Mouse (Mus musculus) kidney, embryonic 16.5 days (tissue): ENCODE results near the gene Csf1. TPM values are rescaled to one million over a fixed set of nuclear protein-coding genes. Genes with fewer than 3 reads are reported as not detected.

Experiments
- ATAC-seq: fragments of 200-750 bp; cut with Nextera tagmentation; 2 replicates; pipeline ENCODE4 v1.8.0; 2017; ENCODE audit warnings: moderate TSS enrichment; ENCODE audit not compliant: low FRiP score, low TSS enrichment
- H3K27ac ChIP-seq: fragments of 300-500 bp; sonication (generic); 2 replicates; pipeline ENCODE4 v1.5.1; 2014; ENCODE audit warnings: low read length
- H3K27me3 ChIP-seq: fragments of 300-500 bp; sonication (generic); 2 replicates; pipeline ENCODE4 v1.6.1; 2014; ENCODE audit warnings: low read length, control low read depth, mixed read lengths; ENCODE audit not compliant: insufficient read depth
- H3K36me3 ChIP-seq: fragments of 300-500 bp; sonication (generic); 2 replicates; pipeline ENCODE4 v1.6.1; 2014; ENCODE audit warnings: low read length, control low read depth, mixed read lengths; ENCODE audit not compliant: insufficient read depth
- H3K4me1 ChIP-seq: fragments of 300-500 bp; sonication (generic); 2 replicates; pipeline ENCODE4 v1.6.1; 2014; ENCODE audit warnings: low read length, control low read depth, mixed read lengths; ENCODE audit not compliant: insufficient read depth
- H3K4me2 ChIP-seq: fragments of 300-500 bp; sonication (generic); replicated peaks from 2 replicates; pipeline ENCODE4 v1.6.1; 2014; ENCODE audit warnings: low read depth, low read length
- H3K4me3 ChIP-seq: fragments of 300-500 bp; sonication (generic); 2 replicates; pipeline ENCODE4 v1.5.1; 2014; ENCODE audit warnings: mild to moderate bottlenecking, low read length
- H3K9ac ChIP-seq: fragments of 300-500 bp; sonication (generic); replicated peaks from 2 replicates; pipeline ENCODE4 v1.6.1; 2014; ENCODE audit warnings: low read length
- H3K9me3 ChIP-seq: fragments of 300-500 bp; sonication (generic); 2 replicates; pipeline ENCODE4 v1.6.1; 2016; ENCODE audit warnings: low read length, control low read depth
- WGBS: fragments of 180-500 bp; shearing (Covaris S2); extraction: QIAGEN DNeasy Blood & Tissue Kit; methylation state at CpG from one replicate; pipeline ENCODE4 v1.1.7; 2014; 5-methylcytosine and 5-hydroxymethylcytosine counted together
- polyA plus RNA-seq: library from polyadenylated mRNA; unstranded; fragments of >200 nt; fragmentation: Nextera tagmentation; extraction: Ambion mirVana; gene quantifications from 2 replicates; pipeline ENCODE4 v1.2.1, GENCODE M21; 2015

Csf1 gene
- polyA plus RNA-seq, 1 experiment from 2014 or later, result 9.0 TPM

DNA sequence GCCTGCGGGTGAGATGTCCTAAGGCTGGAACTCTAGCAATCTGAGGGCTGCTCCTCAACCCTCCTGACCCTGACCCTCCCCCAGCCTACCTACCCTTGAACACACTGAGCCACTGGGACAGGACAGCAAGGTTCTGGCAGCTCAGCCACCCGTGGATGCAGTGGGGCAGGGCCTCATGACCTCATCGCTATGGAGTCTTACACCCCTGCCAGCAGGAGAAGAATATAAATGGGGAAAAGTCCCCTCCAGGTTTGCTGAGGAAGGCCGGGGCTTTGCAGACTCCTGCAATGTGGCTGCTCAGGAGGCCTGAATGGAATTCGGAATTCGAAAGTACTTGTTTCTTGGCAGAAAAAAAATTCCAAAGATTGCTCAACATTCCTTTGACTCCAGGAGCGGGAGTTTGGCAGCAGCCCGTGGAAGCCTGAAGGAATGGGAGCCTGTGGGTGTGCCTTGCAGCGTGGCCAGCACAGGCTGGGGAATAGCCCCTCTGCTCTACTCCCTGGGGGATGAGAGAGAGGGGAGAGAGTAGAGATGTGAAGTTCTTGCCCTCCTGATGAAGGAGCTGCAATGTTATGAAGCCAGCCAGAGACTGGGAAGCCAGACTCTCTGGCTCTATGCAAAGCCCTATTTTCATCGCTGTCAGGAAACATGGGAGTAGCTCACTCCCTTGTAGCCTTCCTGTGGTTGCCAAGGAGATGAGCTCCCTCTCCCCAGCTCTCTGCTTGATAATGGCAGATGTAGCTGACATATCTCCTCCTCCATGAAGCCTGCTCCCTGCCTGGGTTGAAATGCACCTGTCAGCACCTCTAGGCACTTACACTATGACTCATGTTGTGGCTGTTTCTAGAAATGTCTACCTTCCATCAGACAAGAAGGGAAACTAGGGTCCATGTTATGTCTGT, 33.3 kb upstream of the Csf1 start:
- H3K36me3 ChIP-seq, result no peaks in the 10 kb centered on the region
- peak; percentile 73 for ATAC-seq
- H3K27me3 ChIP-seq, result no peaks in the 10 kb centered on the region
- no peak overlapping the region for H3K4me3 ChIP-seq
- peak overlapping the region; percentile 35 for H3K4me2 ChIP-seq
- 7% methylated on average over 10 of the region's 10 CpGs for WGBS
- no peaks in the 10 kb centered on the region for H3K9me3 ChIP-seq
- peak overlapping the region; percentile 34 for H3K9ac ChIP-seq
- peaks cover 18% of the 10 kb centered on the region for H3K4me1 ChIP-seq
- peak overlapping the region; percentile 88 for H3K27ac ChIP-seq

GRCm38 (mm10) chr3:107792736-107793135, 32.5 kb upstream of the Csf1 start:
- Histone ChIP-seq H3K27me3 (no peaks in the 10 kb centered on the region), H3K9me3 (no peaks in the 10 kb centered on the region), H3K27ac (peak overlapping the region; percentile 88), H3K9ac (no peak overlapping the region), H3K4me1 (peaks cover 24% of the 10 kb centered on the region), H3K4me3 (no peak overlapping the region), H3K4me2 (no peak overlapping the region), H3K36me3 (no peaks in the 10 kb centered on the region)
- 84% methylated on average over 5 of the region's 5 CpGs for WGBS
- no peak for ATAC-seq

GRCm38 (mm10) chr3:107790766-107791303, 30.6 kb upstream of the Csf1 start:
- H3K4me1 ChIP-seq, result peaks cover 37% of the 10 kb centered on the region
- no peaks in the 10 kb centered on the region for H3K9me3 ChIP-seq
- H3K36me3 ChIP-seq, result no peaks in the 10 kb centered on the region
- H3K9ac ChIP-seq, result no peak overlapping the region
- H3K27me3 ChIP-seq, result no peaks in the 10 kb centered on the region
- no peak overlapping the region for H3K27ac ChIP-seq
- 91% methylated on average over 11 of the region's 11 CpGs for WGBS
- ATAC-seq, result no peak
- no peak overlapping the region for H3K4me2 ChIP-seq
- H3K4me3 ChIP-seq, result no peak overlapping the region

GRCm38 (mm10) chr3:107790227-107790626, 30.0 kb upstream of the Csf1 start:
- Histone ChIP-seq H3K4me3 (no peak overlapping the region), H3K9me3 (no peaks in the 10 kb centered on the region), H3K9ac (no peak overlapping the region), H3K36me3 (no peaks in the 10 kb centered on the region), H3K4me2 (no peak overlapping the region), H3K27me3 (no peaks in the 10 kb centered on the region), H3K27ac (no peak overlapping the region), H3K4me1 (peaks cover 37% of the 10 kb centered on the region)
- ATAC-seq, result no peak
- 85% methylated on average over 3 of the region's 3 CpGs for WGBS

DNA sequence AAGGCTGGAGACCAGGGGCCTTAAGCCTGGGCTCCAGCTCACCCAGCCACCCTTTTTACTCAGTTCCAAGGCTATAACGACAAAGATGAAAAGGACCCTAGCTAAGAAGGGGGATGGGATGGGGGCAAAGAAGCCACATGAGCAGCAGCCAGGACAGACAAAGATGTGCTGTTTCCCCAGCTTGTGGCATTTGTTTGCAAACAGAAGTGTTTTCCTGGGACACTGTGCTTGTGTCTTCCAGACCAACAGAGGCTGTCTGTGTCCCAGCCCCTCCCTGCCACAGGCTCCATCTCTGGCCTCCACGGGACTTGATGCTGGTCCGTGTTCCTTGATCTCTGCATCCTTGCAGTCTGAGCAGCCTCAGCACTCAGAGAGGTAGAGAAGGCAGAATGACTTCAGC, 28.6 kb upstream of the Csf1 start:
- ATAC-seq, result no peak
- no peak overlapping the region for H3K4me3 ChIP-seq
- no peaks in the 10 kb centered on the region for H3K27me3 ChIP-seq
- no peak overlapping the region for H3K4me2 ChIP-seq
- H3K4me1 ChIP-seq, result peaks cover 33% of the 10 kb centered on the region
- H3K9me3 ChIP-seq, result no peaks in the 10 kb centered on the region
- WGBS, result 69% methylated on average over 3 of the region's 3 CpGs
- no peak overlapping the region for H3K27ac ChIP-seq
- no peaks in the 10 kb centered on the region for H3K36me3 ChIP-seq
- no peak overlapping the region for H3K9ac ChIP-seq

DNA sequence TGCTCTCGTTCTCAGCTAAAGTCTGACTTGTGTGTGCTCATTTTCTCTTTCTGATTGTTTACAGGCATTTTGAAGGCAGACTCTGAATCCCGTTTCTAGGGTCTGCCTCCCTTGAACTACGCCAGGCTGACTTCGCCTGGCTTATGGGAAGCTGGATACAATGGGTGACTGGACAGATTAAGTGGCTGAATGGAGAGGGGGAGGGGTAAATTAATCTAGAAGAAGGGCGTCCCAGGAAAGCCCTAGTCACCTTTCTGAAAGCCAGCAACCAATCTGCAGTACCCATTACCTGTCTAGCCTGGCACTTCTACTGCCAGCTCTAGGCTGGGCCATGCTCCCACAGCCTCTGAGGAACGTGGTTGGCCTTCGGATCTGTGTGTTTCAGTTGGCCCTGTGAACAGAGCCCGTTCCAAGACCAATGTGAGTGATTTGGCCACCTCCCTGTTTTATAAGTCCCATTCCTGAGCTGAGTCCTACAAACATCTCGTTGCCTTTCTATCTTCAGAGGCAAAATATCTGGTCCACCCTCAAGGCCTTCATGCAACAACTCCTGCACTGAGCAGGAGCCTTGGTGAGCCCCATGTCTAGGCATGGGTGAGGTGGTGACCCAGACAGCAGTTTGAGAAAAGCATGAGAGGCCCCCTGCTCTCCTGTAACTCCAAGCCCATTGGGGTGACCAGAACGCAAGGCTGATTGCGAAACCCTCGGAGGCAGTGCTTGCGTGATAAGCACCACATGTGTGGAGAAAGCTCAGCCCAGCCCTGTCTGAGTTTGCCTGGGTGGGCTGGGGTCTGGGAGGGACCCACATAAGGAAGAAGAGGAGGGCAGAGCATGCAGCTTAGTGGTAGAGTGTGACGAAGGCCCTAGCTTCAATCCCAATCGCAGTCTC, 27.6 kb upstream of the Csf1 start:
- Histone ChIP-seq H3K9me3 (no peaks in the 10 kb centered on the region), H3K4me3 (no peak overlapping the region), H3K9ac (0 out of 2 replicates have a peak overlapping the region, but pooled peaks have one; percentile 24), H3K27ac (no peak overlapping the region), H3K36me3 (no peaks in the 10 kb centered on the region), H3K4me2 (peak overlapping the region; percentile 27; the same call in 1 of the 2 replicates), H3K27me3 (no peaks in the 10 kb centered on the region), H3K4me1 (peaks cover 23% of the 10 kb centered on the region)
- 60% methylated on average over 15 of the region's 15 CpGs for WGBS
- ATAC-seq, result 0 out of 2 replicates have a peak, but pooled peaks have one; percentile 20

GRCm38 (mm10) chr3:107786980-107787612, 26.8 kb upstream of the Csf1 start:
- Histone ChIP-seq H3K27ac (0 out of 2 replicates have a peak overlapping the region, but pooled peaks have one; percentile 15), H3K36me3 (no peaks in the 10 kb centered on the region), H3K27me3 (no peaks in the 10 kb centered on the region), H3K4me1 (peaks cover 22% of the 10 kb centered on the region), H3K4me3 (no peak overlapping the region), H3K9ac (peak overlapping the region; percentile 24; the same call in 1 of the 2 replicates), H3K4me2 (peak overlapping the region; percentile 27), H3K9me3 (no peaks in the 10 kb centered on the region)
- WGBS, result 20% methylated on average over 11 of the region's 11 CpGs
- ATAC-seq, result peak; percentile 55; the same call in 1 of the 2 replicates

DNA sequence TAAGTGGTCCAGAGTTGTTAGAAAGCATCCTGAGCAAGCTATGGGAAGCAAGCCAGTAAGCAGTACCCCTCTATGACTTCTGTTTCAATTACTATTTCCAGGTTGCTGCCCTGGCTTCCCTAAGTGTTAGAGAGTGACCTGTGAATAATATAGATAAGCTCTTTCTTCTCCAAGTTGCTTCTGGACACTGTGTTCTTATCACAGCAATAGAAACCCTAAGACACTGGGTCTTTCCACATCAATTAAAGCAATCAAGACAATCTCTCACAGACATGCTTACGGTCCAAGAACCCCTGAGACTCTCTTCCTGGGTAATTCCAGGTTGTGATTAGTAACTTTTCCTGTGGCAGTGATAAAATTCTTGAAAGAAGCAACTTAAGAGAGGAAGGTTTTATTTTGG, 26.1 kb upstream of the Csf1 start:
- H3K27ac ChIP-seq, result no peak overlapping the region
- no peak overlapping the region for H3K4me2 ChIP-seq
- 91% methylated on average over 1 of the region's 1 CpGs for WGBS
- no peak overlapping the region for H3K4me3 ChIP-seq
- no peaks in the 10 kb centered on the region for H3K36me3 ChIP-seq
- H3K4me1 ChIP-seq, result peaks cover 18% of the 10 kb centered on the region
- ATAC-seq, result no peak
- no peaks in the 10 kb centered on the region for H3K27me3 ChIP-seq
- H3K9ac ChIP-seq, result no peak overlapping the region
- H3K9me3 ChIP-seq, result no peaks in the 10 kb centered on the region

DNA sequence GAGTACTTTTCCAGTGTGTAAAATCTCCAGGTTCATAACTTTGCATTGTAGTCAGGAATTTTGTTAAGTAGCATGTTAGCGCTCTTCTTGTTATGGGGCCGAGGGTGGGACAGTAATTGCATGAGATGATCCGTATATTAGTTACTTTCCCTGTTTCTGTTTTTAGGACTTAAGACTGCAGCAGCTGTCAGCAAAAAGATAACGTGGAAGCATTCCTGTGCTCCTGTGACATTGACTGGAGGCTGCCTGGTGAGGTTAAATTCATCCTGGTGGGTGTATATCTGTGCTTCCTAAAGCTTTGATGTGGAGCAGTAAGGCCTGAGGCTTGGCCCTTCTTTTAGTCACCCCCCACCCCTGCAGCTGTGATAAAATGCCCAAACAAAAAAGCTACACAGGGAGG, 25.3 kb upstream of the Csf1 start:
- H3K4me2 ChIP-seq, result no peak overlapping the region
- WGBS, result 79% methylated on average over 4 of the region's 4 CpGs
- H3K27me3 ChIP-seq, result no peaks in the 10 kb centered on the region
- H3K36me3 ChIP-seq, result no peaks in the 10 kb centered on the region
- H3K4me1 ChIP-seq, result peaks cover 18% of the 10 kb centered on the region
- H3K27ac ChIP-seq, result no peak overlapping the region
- no peak overlapping the region for H3K9ac ChIP-seq
- no peaks in the 10 kb centered on the region for H3K9me3 ChIP-seq
- ATAC-seq, result no peak
- H3K4me3 ChIP-seq, result no peak overlapping the region
